Mouse (Mus musculus) brain, adult 2 months (tissue): ENCODE data around the gene Tex12.

Experiments
- DNase-seq: peaks from one replicate; pipeline ENCODE4 v3.0.0; 2011; ENCODE audit warnings: low read depth, low spot score

Tex12 gene

DNA sequence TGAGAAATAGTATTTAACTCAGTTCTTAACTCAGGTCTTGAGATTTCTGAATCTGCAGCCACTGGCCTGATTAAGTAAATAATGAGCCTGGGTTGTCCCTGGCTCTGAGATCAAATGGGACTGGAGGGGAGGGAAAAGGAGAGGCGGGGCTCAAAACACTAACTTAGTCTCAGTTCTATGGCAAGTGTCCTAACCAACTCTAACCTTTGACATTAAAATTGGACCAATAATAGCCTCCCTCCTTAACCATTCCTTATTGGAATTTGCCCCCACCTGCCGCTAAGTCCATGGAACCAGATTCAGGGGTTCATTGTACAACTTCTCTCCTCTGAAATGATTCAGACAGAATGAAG lies 6.1 kb downstream of the Tex12 start, which contains the start of gene Bco2:
Gene Bco2, minus strand, starts transcription at position 88 of the 353 bp plus-strand sequence.
- DNase-seq, result no peak

DNA sequence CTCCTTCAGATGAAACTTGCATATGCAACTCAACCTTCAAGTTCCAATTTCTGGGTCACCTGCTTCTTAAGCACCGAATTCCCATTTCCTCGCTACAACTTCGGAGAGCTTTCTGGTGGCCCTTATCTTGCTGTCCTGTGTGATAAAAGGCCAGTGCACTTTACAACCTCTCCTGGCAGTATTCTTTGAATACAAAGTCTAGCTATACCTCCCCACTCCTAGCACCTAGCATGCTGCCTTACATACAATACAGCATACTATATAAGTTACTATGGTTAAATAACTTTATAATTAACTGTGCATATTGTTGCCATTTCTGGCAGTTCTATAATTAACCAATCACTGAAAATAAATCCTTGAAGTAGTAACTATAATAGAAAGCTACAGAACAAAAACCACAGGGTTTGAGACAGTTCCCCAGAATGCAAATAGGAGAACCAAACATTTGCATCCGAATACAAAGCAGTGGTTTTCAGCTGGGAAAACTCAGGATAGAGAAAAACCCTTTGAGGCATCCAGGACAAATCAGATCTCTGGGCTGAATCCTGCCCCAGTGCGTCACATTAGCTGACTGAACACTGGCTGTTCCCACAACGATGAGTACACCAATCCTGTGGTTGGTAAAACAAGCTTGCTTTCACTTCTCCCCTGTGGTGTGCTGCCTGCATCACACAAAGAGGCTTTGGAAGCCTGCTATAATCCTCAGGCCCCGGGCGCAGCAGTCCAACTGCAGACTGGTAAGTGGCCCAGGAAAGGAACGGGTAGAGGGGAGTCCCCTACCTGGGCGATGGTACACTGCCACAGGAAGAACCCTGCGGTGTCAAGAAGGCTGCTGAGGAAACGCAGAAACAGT lies 6.7 kb downstream of the Tex12 start, which contains the start of gene Il18:
Gene Il18, plus strand, starts transcription at position 587 of the 853 bp plus-strand sequence.
- DNase-seq, result peak; percentile 94

- DNase-seq, result no peak
Measured at GRCm38 (mm10) chr9:50553547-50553946, 7.6 kb downstream of the Tex12 start.

DNA sequence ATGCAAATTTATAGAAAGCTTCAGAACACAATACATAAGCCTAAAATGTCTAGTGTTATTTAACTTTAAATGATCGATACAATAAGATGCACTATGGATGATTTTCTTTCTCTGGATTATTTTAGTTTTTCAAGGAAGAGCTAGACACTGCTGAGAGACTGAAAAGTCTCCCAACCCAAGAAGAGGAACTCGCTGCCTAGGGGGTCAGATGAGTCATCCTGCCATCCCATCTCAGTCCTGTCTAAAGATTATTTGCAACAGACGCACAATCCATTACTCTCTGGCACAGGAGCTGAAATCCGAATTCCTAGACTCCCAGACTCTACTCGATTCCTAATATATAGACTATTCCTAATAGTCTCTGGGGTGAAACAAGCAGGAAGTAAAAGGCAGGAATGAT lies 8.9 kb downstream of the Tex12 start:
- no peak for DNase-seq

GRCm38 (mm10) chr9:50548936-50549335 lies 12.2 kb downstream of the Tex12 start:
- no peak for DNase-seq

GRCm38 (mm10) chr9:50547859-50548478 lies 13.2 kb downstream of the Tex12 start:
- no peak for DNase-seq

DNA sequence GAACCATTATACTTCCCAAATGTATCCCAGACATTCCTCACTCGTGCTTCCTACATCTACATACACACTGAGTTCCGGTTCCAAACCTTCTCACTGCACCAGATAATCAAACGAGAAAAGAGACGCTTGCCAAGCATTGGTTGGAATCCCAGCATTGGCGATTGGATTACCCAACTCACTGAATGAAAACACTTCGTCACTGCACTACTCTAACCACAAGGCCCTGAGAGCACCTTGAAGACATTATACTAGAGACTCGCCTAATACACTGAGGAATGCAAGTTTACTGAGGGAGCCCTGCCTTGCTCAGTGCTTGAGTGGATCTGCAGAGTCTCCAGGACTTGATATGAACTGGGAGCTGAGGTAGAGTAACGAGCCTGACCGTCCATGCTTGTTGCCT lies 18.7 kb downstream of the Tex12 start:
- DNase-seq, result no peak

GRCm38 (mm10) chr9:50540170-50540569 lies 21.0 kb downstream of the Tex12 start:
- DNase-seq, result peak; percentile 16

GRCm38 (mm10) chr9:50537295-50537694 lies 23.8 kb downstream of the Tex12 start:
- DNase-seq, result no peak

DNA sequence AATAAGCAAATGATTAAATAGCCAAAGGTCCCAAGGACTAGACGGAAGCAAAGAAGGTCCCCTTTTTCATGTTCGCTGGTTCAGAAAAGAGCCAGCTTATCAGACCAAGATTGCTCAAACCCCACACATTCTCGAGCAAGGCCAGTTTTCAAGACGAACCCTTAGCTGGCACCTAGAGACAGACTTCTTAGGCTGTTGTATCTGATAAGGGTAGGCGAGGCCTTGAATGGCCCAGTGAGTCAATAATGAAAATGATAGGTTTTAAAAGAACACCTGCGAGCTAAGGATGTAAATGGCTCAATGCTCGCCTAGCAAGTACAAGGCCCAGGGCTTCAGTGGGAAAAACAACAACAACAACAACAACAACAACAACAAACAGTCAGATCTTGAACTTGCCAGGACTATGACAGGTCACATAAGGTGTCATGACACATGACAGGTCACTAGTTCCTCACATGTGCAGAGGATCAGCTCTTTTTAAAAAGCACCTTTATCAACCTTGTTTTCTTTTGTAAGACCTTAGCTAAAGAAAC lies 24.5 kb downstream of the Tex12 start:
- no peak for DNase-seq

GRCm38 (mm10) chr9:50535930-50536329 lies 25.2 kb downstream of the Tex12 start:
- no peak for DNase-seq

DNA sequence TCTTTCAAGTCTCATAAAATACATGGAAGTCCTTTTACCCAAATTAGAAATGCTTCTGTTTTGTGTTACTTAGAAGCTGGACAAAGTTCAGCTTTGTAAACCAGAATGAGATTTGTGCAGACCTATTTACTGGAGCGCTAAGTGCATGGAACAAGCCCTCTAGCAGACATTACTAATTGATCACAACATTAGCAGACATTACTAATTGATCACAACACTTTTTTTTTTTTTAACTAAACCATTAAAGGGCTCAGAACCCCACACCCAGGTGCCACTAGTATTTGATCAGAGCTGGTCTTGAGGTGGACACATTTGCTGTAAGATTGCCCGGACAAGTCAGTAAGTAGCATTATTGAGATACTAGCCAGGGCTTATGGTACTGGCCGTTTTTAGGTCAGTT lies 27.3 kb downstream of the Tex12 start:
- DNase-seq, result peak; percentile 10

- DNase-seq, result peak; percentile 30
Measured at GRCm38 (mm10) chr9:50533328-50533727, 27.8 kb downstream of the Tex12 start.

GRCm38 (mm10) chr9:50530890-50531289 lies 30.2 kb downstream of the Tex12 start:
- DNase-seq, result peak; percentile 75

DNA sequence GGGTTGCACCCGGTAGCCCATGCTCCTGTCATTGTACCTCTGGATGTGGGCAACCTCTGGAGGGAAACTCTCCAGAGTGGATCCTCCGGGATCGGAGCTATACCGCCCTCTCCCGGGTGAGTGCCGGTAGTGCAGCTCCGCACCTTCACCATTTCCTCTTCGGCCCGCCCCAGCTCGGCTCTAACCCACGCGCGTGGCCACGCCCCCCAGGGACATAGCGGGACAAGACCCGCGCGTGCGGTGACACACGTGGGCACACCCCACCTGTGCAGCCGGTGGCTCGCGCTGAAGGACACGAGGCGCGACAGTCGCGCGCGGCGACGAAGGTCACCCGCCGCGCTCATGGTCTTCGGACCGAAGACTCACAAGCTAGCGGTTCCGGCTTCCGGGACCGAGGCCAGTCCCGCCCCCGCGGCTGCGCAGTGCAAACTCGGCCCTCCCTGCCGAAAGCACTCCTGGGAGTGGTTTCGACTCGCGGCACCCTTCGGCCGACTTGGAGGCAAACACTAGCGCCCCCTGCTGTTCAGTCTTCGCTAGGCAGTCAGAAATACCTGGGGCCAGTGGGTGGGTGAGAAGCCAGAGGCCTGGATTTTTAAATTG lies 32.7 kb downstream of the Tex12 start, which contains the start of gene Pts:
Gene Pts, minus strand, starts transcription at position 432 of the 600 bp plus-strand sequence.
- peak; percentile 99 for DNase-seq

- DNase-seq, result peak; percentile 7
Measured at GRCm38 (mm10) chr9:50527860-50528259, 33.3 kb downstream of the Tex12 start.

DNA sequence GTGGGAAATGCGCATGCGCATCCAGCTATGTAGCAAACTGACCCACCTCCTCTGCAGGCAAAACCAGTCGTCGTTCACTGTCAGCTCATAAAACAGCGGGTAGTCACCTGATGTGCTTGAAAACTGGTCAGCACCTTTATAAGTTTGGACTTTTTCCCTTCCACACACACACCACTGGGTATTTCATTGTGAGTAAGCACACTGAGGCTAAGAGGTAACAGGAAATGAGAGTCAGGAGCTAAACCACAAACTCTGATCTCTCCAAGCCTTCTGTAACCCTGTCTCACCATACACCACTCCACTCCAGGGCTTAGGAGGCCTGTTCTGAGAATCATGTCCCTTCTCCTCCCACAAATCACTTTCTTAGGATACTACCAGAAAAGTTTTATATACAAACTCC lies 35.5 kb downstream of the Tex12 start:
- no peak for DNase-seq

GRCm38 (mm10) chr9:50524936-50525335 lies 36.2 kb downstream of the Tex12 start:
- no peak for DNase-seq

- no peak for DNase-seq
Measured at GRCm38 (mm10) chr9:50522574-50522973, 38.6 kb downstream of the Tex12 start.

DNA sequence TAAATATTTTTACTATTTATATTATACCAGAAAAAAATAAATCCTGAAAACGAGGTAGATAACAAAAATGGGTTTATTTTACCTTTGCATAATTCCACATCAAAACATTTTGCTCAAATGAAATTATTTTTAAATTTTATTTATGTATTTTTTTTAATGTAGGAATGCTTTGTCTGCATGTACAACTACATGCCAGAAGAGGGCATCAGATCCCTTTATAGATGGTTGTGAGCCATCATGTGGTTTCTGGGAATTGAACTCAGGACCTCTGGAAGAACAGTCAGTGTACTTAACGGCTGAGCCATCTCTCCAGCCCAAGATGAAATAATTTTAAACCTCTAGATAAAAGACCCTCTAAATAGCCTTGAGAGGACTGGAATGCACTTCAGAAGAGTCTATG lies 39.6 kb downstream of the Tex12 start:
- DNase-seq, result no peak

- no peak for DNase-seq
Measured at GRCm38 (mm10) chr9:50520748-50521147, 40.4 kb downstream of the Tex12 start.

GRCm38 (mm10) chr9:50518781-50519180 lies 42.3 kb downstream of the Tex12 start:
- no peak for DNase-seq
